Mouse (Mus musculus) forebrain, embryonic 11.5 days (tissue): ENCODE measurements around the gene Sfmbt2. TPM values are rescaled to one million over a fixed set of nuclear protein-coding genes. Genes with fewer than 3 reads are reported as not detected.

Experiments
- ATAC-seq: fragments of 200-750 bp; cut with Nextera tagmentation; replicated peaks from 2 replicates; pipeline ENCODE4 v1.8.0; 2017; ENCODE audit warnings: moderate TSS enrichment; ENCODE audit not compliant: low FRiP score
- DNase-seq: peaks from one replicate; pipeline ENCODE4 v3.0.0-alpha.2; 2017; ENCODE audit warnings: low spot score
- H3K27ac ChIP-seq: fragments of 300-500 bp; sonication (generic); 2 replicates; pipeline ENCODE4 v1.5.1; 2014; ENCODE audit warnings: low read depth, low read length
- H3K27me3 ChIP-seq: fragments of 300-500 bp; sonication (generic); 2 replicates; pipeline ENCODE4 v1.6.1; 2014; ENCODE audit warnings: mild to moderate bottlenecking, low read length, mixed read lengths; ENCODE audit not compliant: control insufficient read depth, insufficient read depth
- H3K36me3 ChIP-seq: fragments of 300-500 bp; sonication (generic); 2 replicates; pipeline ENCODE4 v1.6.1; 2014; ENCODE audit warnings: mild to moderate bottlenecking, low read length, moderate library complexity, mixed read lengths; ENCODE audit not compliant: control insufficient read depth, insufficient read depth
- H3K4me1 ChIP-seq: fragments of 300-500 bp; sonication (generic); replicated peaks from 2 replicates; pipeline ENCODE4 v1.6.1; 2014; ENCODE audit warnings: low read length, mixed read lengths; ENCODE audit not compliant: control insufficient read depth, insufficient read depth
- H3K4me2 ChIP-seq: fragments of 300-500 bp; sonication (generic); 2 replicates; pipeline ENCODE4 v1.6.1; 2014; ENCODE audit warnings: low read depth, mild to moderate bottlenecking, low read length, moderate library complexity, mixed read lengths; ENCODE audit not compliant: severe bottlenecking
- H3K4me3 ChIP-seq: fragments of 300-500 bp; sonication (generic); 2 replicates; pipeline ENCODE4 v1.5.1; 2014; ENCODE audit warnings: low read depth, low read length
- H3K9ac ChIP-seq: fragments of 300-500 bp; sonication (generic); 2 replicates; pipeline ENCODE4 v1.6.1; 2014; ENCODE audit warnings: low read length
- H3K9me3 ChIP-seq: fragments of 300-500 bp; sonication (generic); 2 replicates; pipeline ENCODE4 v1.6.1; 2016; ENCODE audit warnings: low read length, mixed read lengths; ENCODE audit not compliant: control insufficient read depth
- WGBS: fragments of 180-500 bp; shearing (Covaris S2); extraction: QIAGEN DNeasy Blood & Tissue Kit; methylation state at CpG from one replicate; pipeline ENCODE4 v1.1.7; 2014; 5-methylcytosine and 5-hydroxymethylcytosine counted together
- polyA plus RNA-seq: library from polyadenylated mRNA; unstranded; fragments of >200 nt; fragmentation: Nextera tagmentation; extraction: Ambion mirVana; gene quantifications from 2 replicates; pipeline ENCODE4 v1.2.1, GENCODE M21; 2014

Sfmbt2 gene
- polyA plus RNA-seq, 1 experiment from 2014 or later, result 1.3 TPM

GRCm38 (mm10) chr2:10542388-10542787 is 172.1 kb downstream of the Sfmbt2 start:
- DNase-seq (no peak), ATAC-seq (no peak)
- Histone ChIP-seq H3K9me3 (no peaks in the 10 kb centered on the region), H3K9ac (no peak overlapping the region), H3K4me2 (no peak overlapping the region), H3K4me1 (no peaks in the 10 kb centered on the region), H3K36me3 (no peaks in the 10 kb centered on the region), H3K27me3 (no peaks in the 10 kb centered on the region), H3K4me3 (no peak overlapping the region), H3K27ac (no peak overlapping the region)
- 83% methylated on average over 7 of the region's 7 CpGs for WGBS

- Histone ChIP-seq H3K9me3 (no peaks in the 10 kb centered on the region), H3K4me3 (no peak overlapping the region), H3K27me3 (no peaks in the 10 kb centered on the region), H3K9ac (no peak overlapping the region), H3K36me3 (no peaks in the 10 kb centered on the region), H3K4me2 (no peak overlapping the region), H3K27ac (no peak overlapping the region), H3K4me1 (no peaks in the 10 kb centered on the region)
- WGBS, result 79% methylated on average over 1 of the region's 1 CpGs
- ATAC-seq, result no peak
- DNase-seq, result no peak
Measured at GRCm38 (mm10) chr2:10558816-10559215, 188.5 kb downstream of the Sfmbt2 start.

GRCm38 (mm10) chr2:10565491-10565890 is 195.2 kb downstream of the Sfmbt2 start:
- Histone ChIP-seq H3K27ac (no peak overlapping the region), H3K4me1 (no peaks in the 10 kb centered on the region), H3K9ac (no peak overlapping the region), H3K9me3 (no peaks in the 10 kb centered on the region), H3K36me3 (no peaks in the 10 kb centered on the region), H3K4me3 (no peak overlapping the region), H3K4me2 (no peak overlapping the region), H3K27me3 (no peaks in the 10 kb centered on the region)
- 91% methylated on average over 3 of the region's 3 CpGs for WGBS
- ATAC-seq, result no peak
- DNase-seq, result no peak

GRCm38 (mm10) chr2:10569392-10569791 is 199.1 kb downstream of the Sfmbt2 start:
- ATAC-seq (no peak), DNase-seq (no peak)
- H3K9ac ChIP-seq, result no peak overlapping the region
- no peaks in the 10 kb centered on the region for H3K27me3 ChIP-seq
- no peak overlapping the region for H3K4me2 ChIP-seq
- H3K4me3 ChIP-seq, result no peak overlapping the region
- no peaks in the 10 kb centered on the region for H3K4me1 ChIP-seq
- no peaks in the 10 kb centered on the region for H3K9me3 ChIP-seq
- 75% methylated on average over 6 of the region's 6 CpGs for WGBS
- no peak overlapping the region for H3K27ac ChIP-seq
- no peaks in the 10 kb centered on the region for H3K36me3 ChIP-seq

- Histone ChIP-seq H3K4me3 (no peak overlapping the region), H3K27ac (no peak overlapping the region), H3K27me3 (no peaks in the 10 kb centered on the region), H3K9me3 (no peaks in the 10 kb centered on the region), H3K36me3 (no peaks in the 10 kb centered on the region), H3K9ac (no peak overlapping the region), H3K4me2 (no peak overlapping the region), H3K4me1 (no peaks in the 10 kb centered on the region)
- no peak for DNase-seq
- no peak for ATAC-seq
- WGBS, result 89% methylated on average over 4 of the region's 4 CpGs
Measured at GRCm38 (mm10) chr2:10572311-10572710, 202.0 kb downstream of the Sfmbt2 start.

GRCm38 (mm10) chr2:10575962-10576740 is 205.8 kb downstream of the Sfmbt2 start:
- no peak for DNase-seq
- 77% methylated on average over 3 of the region's 3 CpGs for WGBS

GRCm38 (mm10) chr2:10582673-10583072 is 212.4 kb downstream of the Sfmbt2 start:
- H3K4me3 ChIP-seq, result no peak overlapping the region
- no peaks in the 10 kb centered on the region for H3K4me1 ChIP-seq
- DNase-seq, result no peak
- 47% methylated on average over 4 of the region's 4 CpGs for whole genome bisulfite sequencing
- H3K9ac ChIP-seq, result no peak overlapping the region
- no peak overlapping the region for H3K4me2 ChIP-seq
- H3K36me3 ChIP-seq, result no peaks in the 10 kb centered on the region
- no peaks in the 10 kb centered on the region for H3K27me3 ChIP-seq
- H3K27ac ChIP-seq, result no peak overlapping the region
- ATAC-seq, result no peak
- H3K9me3 ChIP-seq, result no peaks in the 10 kb centered on the region

More at GRCm38 (mm10) chr2:10575962-10576740, 205.8 kb downstream of the Sfmbt2 start:
- H3K27ac ChIP-seq, result no peak overlapping the region
- no peak for ATAC-seq
- H3K27me3 ChIP-seq, result no peaks in the 10 kb centered on the region
- H3K4me3 ChIP-seq, result no peak overlapping the region
- H3K36me3 ChIP-seq, result no peaks in the 10 kb centered on the region
- no peaks in the 10 kb centered on the region for H3K9me3 ChIP-seq
- no peaks in the 10 kb centered on the region for H3K4me1 ChIP-seq
- no peak overlapping the region for H3K9ac ChIP-seq
- no peak overlapping the region for H3K4me2 ChIP-seq

- ATAC-seq (no peak), DNase-seq (no peak)
- no peak overlapping the region for H3K4me2 ChIP-seq
- no peaks in the 10 kb centered on the region for H3K36me3 ChIP-seq
- H3K9ac ChIP-seq, result no peak overlapping the region
- H3K4me1 ChIP-seq, result no peaks in the 10 kb centered on the region
- H3K9me3 ChIP-seq, result no peaks in the 10 kb centered on the region
- H3K4me3 ChIP-seq, result no peak overlapping the region
- no peaks in the 10 kb centered on the region for H3K27me3 ChIP-seq
- H3K27ac ChIP-seq, result no peak overlapping the region
- 66% methylated on average over 5 of the region's 5 CpGs for WGBS
Measured at GRCm38 (mm10) chr2:10583103-10583502, 212.8 kb downstream of the Sfmbt2 start.

- DNase-seq, result no peak
- ATAC-seq, result no peak
- 93% methylated on average over 5 of the region's 5 CpGs for WGBS
- Histone ChIP-seq H3K27me3 (no peaks in the 10 kb centered on the region), H3K4me2 (no peak overlapping the region), H3K4me3 (no peak overlapping the region), H3K9ac (no peak overlapping the region), H3K9me3 (no peaks in the 10 kb centered on the region), H3K36me3 (no peaks in the 10 kb centered on the region), H3K27ac (no peak overlapping the region), H3K4me1 (no peaks in the 10 kb centered on the region)
Measured at GRCm38 (mm10) chr2:10591310-10591709, 221.0 kb downstream of the Sfmbt2 start.
